Mouse (Mus musculus) adrenal gland, adult (tissue): ENCODE measurements around the gene Tmprss2.
A peak's percentile ranks its signal among the peaks of the same experiment; 100 is the strongest.

Experiments
- DNase-seq, 2 experiments: peaks; one replicate each; pipeline ENCODE4 v3.0.0; 2022 to 2023; ENCODE audit warnings: low spot score in 1 of 2; ENCODE audit not compliant: inconsistent age in 2 of 2

Tmprss2 gene

GRCm38 (mm10) chr16:97610939-97611338 lies at the start of gene Tmprss2:
Tmprss2 (minus strand) TSS chr16:97611195.
- peak; percentile 40 to 69 for DNase-seq

GRCm38 (mm10) chr16:97659225-97659658 lies 48.2 kb upstream of the Tmprss2 start:
- no peak for DNase-seq

- DNase-seq, result no peak
Observed at GRCm38 (mm10) chr16:97658481-97658880, 47.5 kb upstream of the Tmprss2 start.

- DNase-seq, result no peak
Observed at GRCm38 (mm10) chr16:97655800-97656199, 44.8 kb upstream of the Tmprss2 start.

GRCm38 (mm10) chr16:97649522-97650188 lies 38.7 kb upstream of the Tmprss2 start:
- DNase-seq, result no peak

- no peak for DNase-seq
Observed at GRCm38 (mm10) chr16:97644681-97645080, 33.7 kb upstream of the Tmprss2 start.

GRCm38 (mm10) chr16:97639630-97640029 lies 28.6 kb upstream of the Tmprss2 start:
- DNase-seq, result no peak

GRCm38 (mm10) chr16:97632880-97633484 lies 22.0 kb upstream of the Tmprss2 start:
- no peak for DNase-seq

- DNase-seq, result peak in 1 of 2 experiments; percentile 17
Observed at GRCm38 (mm10) chr16:97623166-97623565, 12.2 kb upstream of the Tmprss2 start.

- no peak for DNase-seq
Observed at GRCm38 (mm10) chr16:97622383-97622889, 11.4 kb upstream of the Tmprss2 start.

- no peak for DNase-seq
Observed at GRCm38 (mm10) chr16:97618285-97618684, 7.3 kb upstream of the Tmprss2 start.

- no peak for DNase-seq
Observed at GRCm38 (mm10) chr16:97612009-97612408, 1.0 kb upstream of the Tmprss2 start.

GRCm38 (mm10) chr16:97610246-97610645 lies 749 bp downstream of the Tmprss2 start:
- DNase-seq, result no peak

- DNase-seq, result no peak
Observed at GRCm38 (mm10) chr16:97609676-97610075, 1.3 kb downstream of the Tmprss2 start.

- DNase-seq, result peak in 1 of 2 experiments; percentile 34
Observed at GRCm38 (mm10) chr16:97607956-97608355, 3.0 kb downstream of the Tmprss2 start.

- DNase-seq, result no peak
Observed at GRCm38 (mm10) chr16:97606829-97607228, 4.2 kb downstream of the Tmprss2 start.

- DNase-seq, result no peak
Observed at GRCm38 (mm10) chr16:97605957-97606721, 4.9 kb downstream of the Tmprss2 start.

- no peak for DNase-seq
Observed at GRCm38 (mm10) chr16:97602256-97602655, 8.7 kb downstream of the Tmprss2 start.

GRCm38 (mm10) chr16:97600591-97600990 lies 10.4 kb downstream of the Tmprss2 start:
- DNase-seq, result no peak

GRCm38 (mm10) chr16:97598046-97598445 lies 12.9 kb downstream of the Tmprss2 start:
- no peak for DNase-seq

GRCm38 (mm10) chr16:97593816-97594509 lies 17.0 kb downstream of the Tmprss2 start:
- peak; percentile 61 to 79 for DNase-seq
